8 mouse cellular contexts compared by ENCODE assay signal in the genomic region with DNA sequence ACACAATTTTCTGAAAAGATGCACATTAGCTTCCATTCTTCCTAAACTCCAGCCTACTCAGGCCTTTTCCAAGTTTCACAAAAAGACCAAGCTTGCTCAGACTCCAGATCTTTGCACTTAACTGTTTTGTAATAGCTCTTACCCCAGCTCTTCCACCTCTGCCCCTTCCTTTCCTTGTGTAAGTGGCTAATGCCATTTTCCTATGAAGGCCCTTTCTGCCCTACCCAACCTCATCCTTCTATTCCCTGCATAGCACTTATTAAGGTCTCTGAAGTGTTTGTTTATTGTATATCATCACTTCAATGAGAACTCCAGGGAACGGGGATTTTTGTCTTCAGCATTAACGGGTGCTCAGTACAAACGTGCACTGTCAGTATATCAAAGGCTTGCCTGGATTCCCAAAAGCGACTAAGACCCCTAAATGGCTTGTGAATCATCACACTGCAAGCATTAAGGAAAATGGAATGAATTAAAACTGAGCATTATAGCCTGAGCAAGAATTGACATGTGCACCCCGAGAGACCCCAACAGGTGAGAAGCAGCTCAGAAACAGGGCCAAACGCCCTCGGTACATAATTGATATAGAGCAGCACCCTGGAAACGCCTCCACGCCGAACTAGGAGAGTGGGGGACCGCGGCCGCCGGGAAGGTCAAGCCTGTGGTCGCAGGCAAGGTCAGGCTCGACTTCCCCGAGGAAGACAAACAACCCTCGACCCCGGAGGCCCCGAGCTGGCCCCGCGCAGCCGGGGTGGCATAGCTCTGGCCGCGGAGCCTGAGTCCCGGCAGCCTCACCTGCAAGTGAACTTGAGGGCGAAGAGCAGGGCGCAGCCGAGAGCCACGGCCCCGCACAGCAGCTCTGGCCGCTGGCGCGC. TPM values are rescaled to one million over a fixed set of nuclear protein-coding genes. Genes with fewer than 3 reads are reported as not detected.
DNase-seq lines count a peak whose midpoint lies in the region; ATAC-seq and TF ChIP-seq lines count a peak whose summit lies in the region.

No protein-coding gene starts in this region.

- peak overlapping the region; percentile 80 for H3K4me2 ChIP-seq in limb, embryonic 14.5 days (replicated peaks; ENCODE audit: low read depth, low read length, severe bottlenecking)
- H3K4me2 ChIP-seq in neural tube, embryonic 14.5 days (ENCODE audit: low read depth, low read length) = peak overlapping the region; percentile 65

- DNase-seq in adrenal gland, postnatal 10 days = peak; percentile 7
- no peak for DNase-seq in adrenal gland, postnatal 14 days
- peak; percentile 16 for DNase-seq in right cerebral cortex, adult 18-20 months
- no peak for DNase-seq in right cerebral cortex, adult 2 months (ENCODE audit: low spot score in 2 of 2)
- no peak for DNase-seq in limb, embryonic 14.5 days (ENCODE audit: low spot score)

- peak overlapping the region; percentile 89 for H3K4me3 ChIP-seq in limb, embryonic 14.5 days (replicated peaks; ENCODE audit: low read length)
- peak overlapping the region; percentile 96 for H3K4me3 ChIP-seq in neural tube, embryonic 14.5 days (ENCODE audit: low read depth, low read length)

- WGBS in limb, embryonic 14.5 days = under 1% methylated on average over 19 of the region's 34 CpGs
- under 1% methylated on average over 34 of the region's 34 CpGs for WGBS in neural tube, embryonic 14.5 days

- ATAC-seq in granulocyte monocyte progenitor cell, adult 5-6 weeks (replicated peaks; ENCODE audit: poor library complexity, severe bottlenecking) = peak; percentile 5; the same call in 1 of the 2 replicates
- ATAC-seq in limb, embryonic 14.5 days (ENCODE audit: low FRiP score, low read depth) = no peak
- no peak; the same call in none of the 2 replicates for ATAC-seq in neural tube, embryonic 14.5 days (ENCODE audit: low read depth)
- no peak for ATAC-seq in activated CD4-positive, CD25-positive, alpha-beta regulatory T cell, adult 4 months

- peak overlapping the region; percentile 85 for H3K27ac ChIP-seq in limb, embryonic 14.5 days (replicated peaks; ENCODE audit: low read depth, low read length)
- H3K27ac ChIP-seq in neural tube, embryonic 14.5 days (ENCODE audit: low read depth, low read length) = peak overlapping the region; percentile 89

- no peaks in the 10 kb centered on the region for H3K27me3 ChIP-seq in limb, embryonic 14.5 days (ENCODE audit: control insufficient read depth, insufficient read depth, low read length)
- no peaks in the 10 kb centered on the region for H3K27me3 ChIP-seq in neural tube, embryonic 14.5 days (ENCODE audit: control insufficient read depth, insufficient read depth, low read length)

- H3K9me3 ChIP-seq in limb, embryonic 14.5 days (ENCODE audit: control insufficient read depth, low read length) = no peaks in the 10 kb centered on the region
- no peaks in the 10 kb centered on the region for H3K9me3 ChIP-seq in neural tube, embryonic 14.5 days (ENCODE audit: control insufficient read depth, low read length)

- peaks cover 17% of the 10 kb centered on the region for H3K4me1 ChIP-seq in limb, embryonic 14.5 days (ENCODE audit: control insufficient read depth, insufficient read depth, low read length)
- peaks cover 22% of the 10 kb centered on the region for H3K4me1 ChIP-seq in neural tube, embryonic 14.5 days (ENCODE audit: control insufficient read depth, insufficient read depth, low read length)

- peaks cover 28% of the 10 kb centered on the region for H3K36me3 ChIP-seq in limb, embryonic 14.5 days (ENCODE audit: control insufficient read depth, insufficient read depth, low read length)
- H3K36me3 ChIP-seq in neural tube, embryonic 14.5 days (ENCODE audit: control insufficient read depth, insufficient read depth, low read length) = peaks cover 12% of the 10 kb centered on the region; the same call in 1 of the 2 replicates

- H3K9ac ChIP-seq in limb, embryonic 14.5 days (ENCODE audit: low read depth, low read length, severe bottlenecking) = peak overlapping the region; percentile 90
- H3K9ac ChIP-seq in neural tube, embryonic 14.5 days (replicated peaks; ENCODE audit: low read depth, low read length) = peak overlapping the region; percentile 90

- no peak for TF ChIP-seq POLR2A in limb, embryonic 14.5 days (IDR thresholded peaks at IDR 0.05; ENCODE audit: borderline replicate concordance, extremely low read depth, insufficient read depth, insufficient read length)

RNA-seq across cellular contexts. Expression of a gene that starts 0.7 kb away (rescaled TPM):
- total RNA-seq in adrenal gland, postnatal 10 days (2021) = 10 to 100 TPM; 36.8 to 36.9 TPM
- total RNA-seq in adrenal gland, postnatal 14 days (2021) = 42.1 and 42.6 TPM in 2 replicates
- total RNA-seq in granulocyte monocyte progenitor cell, adult 5-6 weeks (2014; fragmentation: Nextera tagmentation) = 52.8 and 71.7 TPM in 2 replicates
- 36.8 and 44.6 TPM in 2 replicates for total RNA-seq in granulocyte monocyte progenitor cell, adult 5-6 weeks (2017)
- 36.9 and 41.7 TPM in 2 replicates for polyA plus RNA-seq in limb, embryonic 14.5 days (2012; rRNA removed)
- polyA plus RNA-seq in limb, embryonic 14.5 days (2014; fragmentation: Nextera tagmentation; extraction: Ambion mirVana) = 45.0 and 47.9 TPM in 2 replicates
- polyA plus RNA-seq in neural tube, embryonic 14.5 days (2014; fragmentation: Nextera tagmentation; extraction: Ambion mirVana) = 33.0 and 33.1 TPM in 2 replicates
- polyA plus RNA-seq in activated CD4-positive, CD25-positive, alpha-beta regulatory T cell, adult 4 months (2017; shearing (Covaris generic)) = 1 to 10 TPM; 7.9 to 8.2 TPM

RNA-seq across cellular contexts. Expression of a gene that starts 42.5 kb away (rescaled TPM):
- total RNA-seq in adrenal gland, postnatal 10 days (2021) = 10 to 100 TPM; 49.0 to 83.8 TPM
- 63.3 and 78.2 TPM in 2 replicates for total RNA-seq in adrenal gland, postnatal 14 days (2021)
- 178 and 213 TPM in 2 replicates for total RNA-seq in granulocyte monocyte progenitor cell, adult 5-6 weeks (2014; fragmentation: Nextera tagmentation)
- total RNA-seq in granulocyte monocyte progenitor cell, adult 5-6 weeks (2017) = 208 and 260 TPM in 2 replicates
- 191 and 218 TPM in 2 replicates for polyA plus RNA-seq in limb, embryonic 14.5 days (2012; rRNA removed)
- polyA plus RNA-seq in limb, embryonic 14.5 days (2014; fragmentation: Nextera tagmentation; extraction: Ambion mirVana) = 94.9 and 105 TPM in 2 replicates
- polyA plus RNA-seq in neural tube, embryonic 14.5 days (2014; fragmentation: Nextera tagmentation; extraction: Ambion mirVana) = 87.0 and 93.7 TPM in 2 replicates
- 100 to 1,000 TPM; 210 to 235 TPM for polyA plus RNA-seq in activated CD4-positive, CD25-positive, alpha-beta regulatory T cell, adult 4 months (2017; shearing (Covaris generic))

Comparison
In these comparisons a context has a peak if more than half of its experiments do, and no peak if none do; other contexts are left out.
1. DNase-seq: peak in adrenal gland, postnatal 10 days (single experiment) and right cerebral cortex, adult 18-20 months (single experiment); none in adrenal gland, postnatal 14 days (single experiment), right cerebral cortex, adult 2 months (0 of 2) and limb, embryonic 14.5 days (single experiment).